Mouse (Mus musculus) brain, embryonic 14.5 days (tissue): ENCODE measurements around the gene Msrb2.

Experiments
- CTCF ChIP-seq: fragments of 200-500 bp; IDR thresholded peaks from 2 replicates; pipeline ENCODE4 v1.5.1; 2012; ENCODE audit warnings: inconsistent platforms, mild to moderate bottlenecking, moderate library complexity, borderline replicate concordance; ENCODE audit not compliant: insufficient read depth, insufficient read length; ENCODE audit errors: extremely low read depth
- POLR2A ChIP-seq: fragments of 200-500 bp; IDR thresholded peaks from 2 replicates; pipeline ENCODE4 v1.6.1; 2012; ENCODE audit warnings: mild to moderate bottlenecking, inconsistent platforms, borderline replicate concordance; ENCODE audit not compliant: poor library complexity, insufficient read depth, insufficient read length, severe bottlenecking; ENCODE audit errors: extremely low read depth

DNA sequence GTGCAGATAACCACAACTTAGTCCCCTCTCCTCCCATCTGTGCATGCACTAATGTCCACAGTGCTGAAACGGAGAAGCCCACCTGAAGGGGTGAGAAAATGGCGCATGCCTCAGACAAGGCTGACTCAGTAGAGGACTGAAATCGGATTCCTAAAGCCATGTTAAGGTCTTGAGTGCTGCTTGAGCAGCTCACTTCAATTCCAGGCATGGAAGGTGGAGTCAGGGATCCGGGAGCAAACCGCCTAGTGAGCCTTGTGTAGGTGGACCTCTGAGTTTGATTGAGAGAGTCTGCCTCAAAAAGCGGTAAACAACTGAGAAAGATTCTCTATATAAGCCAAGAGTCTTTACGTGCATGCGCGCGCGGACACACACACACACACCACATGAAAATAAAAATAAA is 4.1 kb upstream of the Msrb2 start:
- no peak for TF ChIP-seq CTCF
- TF ChIP-seq POLR2A, result no peak
